Mouse (Mus musculus) intestine, embryonic 14.5 days (tissue): Measurements from ENCODE around the gene Zfp36. TPM values are rescaled to one million over a fixed set of nuclear protein-coding genes. Genes with fewer than 3 reads are reported as not detected.

Source experiments
- ATAC-seq: fragments of 200-750 bp; cut with Nextera tagmentation; replicated peaks from 2 replicates; pipeline ENCODE4 v1.8.0; 2017; ENCODE audit warnings: low read depth, moderate number of reproducible peaks, moderate TSS enrichment, moderate library complexity; ENCODE audit not compliant: low FRiP score, low TSS enrichment
- DNase-seq: peaks from one replicate; pipeline ENCODE4 v3.0.0-alpha.2; 2018; ENCODE audit warnings: low spot score
- H3K27ac ChIP-seq: fragments of 300-500 bp; sonication (generic); 2 replicates; pipeline ENCODE4 v1.5.1; 2014; ENCODE audit warnings: low read depth, mild to moderate bottlenecking, control low read depth
- H3K27me3 ChIP-seq: fragments of 300-500 bp; sonication (generic); replicated peaks from 2 replicates; pipeline ENCODE4 v1.6.1; 2014; ENCODE audit warnings: low read length, control low read depth; ENCODE audit not compliant: control insufficient read depth, insufficient read depth
- H3K36me3 ChIP-seq: fragments of 300-500 bp; sonication (generic); 2 replicates; pipeline ENCODE4 v1.6.1; 2014; ENCODE audit warnings: low read length, control low read depth; ENCODE audit not compliant: control insufficient read depth, insufficient read depth
- H3K4me1 ChIP-seq: fragments of 300-500 bp; sonication (generic); replicated peaks from 2 replicates; pipeline ENCODE4 v1.6.1; 2014; ENCODE audit warnings: low read length, control low read depth, mixed read lengths; ENCODE audit not compliant: control insufficient read depth, insufficient read depth
- H3K4me2 ChIP-seq: fragments of 300-500 bp; sonication (generic); 2 replicates; pipeline ENCODE4 v1.6.1; 2014; ENCODE audit warnings: low read length
- H3K4me3 ChIP-seq: fragments of 300-500 bp; sonication (generic); 2 replicates; pipeline ENCODE4 v1.5.1; 2014; ENCODE audit warnings: low read depth, low read length, control low read depth, mixed read lengths
- H3K9ac ChIP-seq: fragments of 300-500 bp; sonication (generic); 2 replicates; pipeline ENCODE4 v1.6.1; 2014; ENCODE audit warnings: mild to moderate bottlenecking, low read length
- H3K9me3 ChIP-seq: fragments of 300-500 bp; sonication (generic); 2 replicates; pipeline ENCODE4 v1.6.1; 2016; ENCODE audit warnings: low read length, control low read depth; ENCODE audit not compliant: control insufficient read depth
- WGBS: fragments of 180-500 bp; shearing (Covaris S2); extraction: QIAGEN DNeasy Blood & Tissue Kit; methylation state at CpG from one replicate; pipeline ENCODE4 v1.1.7; 2014; 5-methylcytosine and 5-hydroxymethylcytosine counted together
- polyA plus RNA-seq: library from polyadenylated mRNA; unstranded; fragments of >200 nt; fragmentation: Nextera tagmentation; extraction: Ambion mirVana; gene quantifications from 2 replicates; pipeline ENCODE4 v1.2.1, GENCODE M21; 2014

Gene Zfp36
- polyA plus RNA-seq, 1 experiment from 2014 or later = 21.9 TPM

DNA sequence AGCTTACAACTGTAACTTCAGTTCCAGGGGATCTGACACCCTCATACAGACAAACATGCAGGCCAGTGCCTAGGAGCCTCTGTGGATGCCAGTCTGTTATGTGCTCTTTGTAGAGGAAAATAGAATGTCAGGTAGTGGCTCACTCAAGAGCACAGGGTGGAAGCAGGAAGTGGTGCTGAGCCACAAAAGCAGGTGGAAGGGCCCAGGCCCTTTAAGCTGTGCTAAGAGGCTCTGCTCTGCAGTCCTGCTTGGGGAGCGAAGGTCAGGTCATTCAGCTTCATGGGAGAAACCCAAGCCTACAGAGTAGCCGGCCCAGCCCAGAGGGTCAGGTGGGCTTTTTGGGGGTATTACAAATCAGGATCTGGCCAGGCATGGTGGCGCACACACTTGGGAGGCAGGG is 24.8 kb downstream of the Zfp36 start:
- DNase-seq (no peak), ATAC-seq (no peak)
- Histone ChIP-seq H3K4me1 (peaks cover 24% of the 10 kb centered on the region), H3K27ac (no peak overlapping the region), H3K36me3 (peaks cover 50% of the 10 kb centered on the region), H3K9me3 (no peaks in the 10 kb centered on the region), H3K4me3 (no peak overlapping the region), H3K9ac (no peak overlapping the region), H3K27me3 (no peaks in the 10 kb centered on the region), H3K4me2 (no peak overlapping the region)
- 90% methylated on average over 3 of the region's 3 CpGs for WGBS

DNA sequence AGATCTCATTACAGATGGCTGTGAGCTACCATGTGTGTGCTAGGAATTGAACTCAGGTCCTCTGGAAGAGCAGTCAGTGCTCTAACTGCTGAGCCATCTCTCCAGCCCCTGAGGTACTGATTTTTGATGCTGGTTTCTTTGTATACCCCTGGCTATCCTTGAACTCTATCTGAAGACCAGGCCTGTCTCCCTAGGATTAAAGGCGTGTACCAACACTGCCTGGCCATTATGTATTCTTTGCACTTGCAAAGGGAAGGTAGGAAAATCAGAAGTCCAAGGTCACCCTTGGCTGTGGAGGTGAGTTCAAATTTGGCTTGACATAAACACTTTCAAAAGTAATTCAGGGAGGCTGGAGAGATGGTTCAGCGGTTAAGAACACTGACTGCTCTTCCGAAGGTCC is 25.5 kb downstream of the Zfp36 start:
- WGBS = 91% methylated on average over 3 of the region's 3 CpGs
- peaks cover 29% of the 10 kb centered on the region for H3K4me1 ChIP-seq
- H3K9ac ChIP-seq = no peak overlapping the region
- no peak overlapping the region for H3K4me2 ChIP-seq
- no peak for ATAC-seq
- peaks cover 44% of the 10 kb centered on the region for H3K36me3 ChIP-seq
- no peak overlapping the region for H3K4me3 ChIP-seq
- no peaks in the 10 kb centered on the region for H3K27me3 ChIP-seq
- no peak for DNase-seq
- no peaks in the 10 kb centered on the region for H3K9me3 ChIP-seq
- H3K27ac ChIP-seq = no peak overlapping the region

DNA sequence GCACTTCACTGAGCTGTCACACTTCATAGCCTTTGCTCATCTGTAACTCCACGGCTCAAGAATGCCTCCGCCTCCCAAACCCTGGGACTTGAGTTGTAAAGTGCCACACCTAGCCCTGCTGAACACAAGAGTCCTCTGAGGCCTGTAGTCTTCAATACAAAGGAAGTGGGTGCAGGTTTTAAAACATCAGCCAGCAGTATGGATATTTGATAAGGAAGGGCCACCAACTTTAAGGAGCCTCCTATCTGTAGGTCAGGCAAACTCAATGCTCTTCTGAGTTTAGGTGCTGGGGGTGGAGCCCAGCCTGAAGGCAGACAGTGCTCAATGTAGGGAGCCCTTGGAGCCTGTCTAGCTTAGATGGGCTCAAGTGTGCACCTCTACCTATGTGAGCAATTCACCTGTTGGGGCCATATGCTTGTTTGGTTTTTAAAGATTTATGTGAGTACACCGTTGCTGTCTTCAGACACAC is 25.9 kb downstream of the Zfp36 start:
- H3K4me1 ChIP-seq = peaks cover 31% of the 10 kb centered on the region
- H3K9ac ChIP-seq = no peak overlapping the region
- H3K4me2 ChIP-seq = no peak overlapping the region
- no peak overlapping the region for H3K4me3 ChIP-seq
- H3K36me3 ChIP-seq = peaks cover 40% of the 10 kb centered on the region
- ATAC-seq (no peak), DNase-seq (no peak)
- H3K9me3 ChIP-seq = no peaks in the 10 kb centered on the region
- 82% methylated on average over 3 of the region's 3 CpGs for WGBS
- no peak overlapping the region for H3K27ac ChIP-seq
- H3K27me3 ChIP-seq = no peaks in the 10 kb centered on the region

DNA sequence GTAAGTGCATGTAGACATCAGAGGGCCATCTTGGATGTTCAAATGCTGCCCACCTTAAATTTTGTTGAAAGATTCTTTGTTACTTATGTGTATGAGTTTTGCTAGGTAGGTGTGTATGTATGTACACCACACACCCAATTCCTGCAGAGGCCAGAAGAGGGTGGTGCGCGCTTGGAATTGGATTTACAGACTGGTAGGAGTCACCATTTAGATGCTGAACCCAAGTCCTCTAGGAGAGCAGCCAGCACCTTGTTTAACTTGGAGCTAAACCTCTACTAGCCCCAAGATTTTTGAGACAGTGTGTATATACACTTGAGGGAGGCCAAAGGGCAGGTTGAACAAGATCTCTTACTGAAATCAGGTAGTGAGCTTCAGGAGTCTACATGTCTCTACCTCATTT is 26.8 kb downstream of the Zfp36 start:
- Histone ChIP-seq H3K36me3 (peaks cover 33% of the 10 kb centered on the region), H3K27ac (no peak overlapping the region), H3K27me3 (no peaks in the 10 kb centered on the region), H3K4me1 (peaks cover 27% of the 10 kb centered on the region), H3K9me3 (no peaks in the 10 kb centered on the region), H3K9ac (no peak overlapping the region), H3K4me3 (no peak overlapping the region), H3K4me2 (no peak overlapping the region)
- no peak for DNase-seq
- no peak for ATAC-seq
- 89% methylated on average over 2 of the region's 2 CpGs for WGBS

DNA sequence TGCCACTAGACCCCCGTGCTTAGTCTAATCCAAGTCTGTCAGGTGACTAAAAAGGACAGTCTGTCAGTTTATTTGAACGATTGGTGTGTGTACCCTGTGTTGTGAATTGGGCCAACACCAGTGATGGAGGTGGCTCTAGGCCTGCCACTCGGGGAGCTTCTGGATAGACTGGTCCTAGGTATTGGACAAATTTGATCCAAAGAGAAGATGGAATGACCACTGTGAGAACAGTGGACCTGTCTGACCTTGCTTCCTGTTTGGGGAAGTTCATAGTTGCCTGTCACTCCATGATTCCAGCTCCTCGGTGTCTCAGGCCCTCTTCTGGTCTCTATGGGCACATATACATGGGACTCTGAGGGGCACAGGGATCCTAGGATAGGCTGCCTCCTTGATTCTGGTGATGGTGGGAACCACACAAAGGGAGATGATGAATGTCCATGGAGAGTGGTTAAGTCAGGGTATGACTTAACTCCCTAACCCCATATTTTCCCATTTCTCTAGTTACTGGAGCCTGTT is 28.3 kb downstream of the Zfp36 start:
- ATAC-seq = no peak
- peak overlapping the region; percentile 95 for H3K4me3 ChIP-seq
- no peaks in the 10 kb centered on the region for H3K27me3 ChIP-seq
- WGBS = 40% methylated on average over 4 of the region's 4 CpGs
- DNase-seq = no peak
- H3K9ac ChIP-seq = peak overlapping the region; percentile 99
- peaks cover 16% of the 10 kb centered on the region for H3K4me1 ChIP-seq
- H3K4me2 ChIP-seq = peak overlapping the region; percentile 96
- no peak overlapping the region for H3K27ac ChIP-seq
- H3K9me3 ChIP-seq = no peaks in the 10 kb centered on the region
- H3K36me3 ChIP-seq = peaks cover 33% of the 10 kb centered on the region

DNA sequence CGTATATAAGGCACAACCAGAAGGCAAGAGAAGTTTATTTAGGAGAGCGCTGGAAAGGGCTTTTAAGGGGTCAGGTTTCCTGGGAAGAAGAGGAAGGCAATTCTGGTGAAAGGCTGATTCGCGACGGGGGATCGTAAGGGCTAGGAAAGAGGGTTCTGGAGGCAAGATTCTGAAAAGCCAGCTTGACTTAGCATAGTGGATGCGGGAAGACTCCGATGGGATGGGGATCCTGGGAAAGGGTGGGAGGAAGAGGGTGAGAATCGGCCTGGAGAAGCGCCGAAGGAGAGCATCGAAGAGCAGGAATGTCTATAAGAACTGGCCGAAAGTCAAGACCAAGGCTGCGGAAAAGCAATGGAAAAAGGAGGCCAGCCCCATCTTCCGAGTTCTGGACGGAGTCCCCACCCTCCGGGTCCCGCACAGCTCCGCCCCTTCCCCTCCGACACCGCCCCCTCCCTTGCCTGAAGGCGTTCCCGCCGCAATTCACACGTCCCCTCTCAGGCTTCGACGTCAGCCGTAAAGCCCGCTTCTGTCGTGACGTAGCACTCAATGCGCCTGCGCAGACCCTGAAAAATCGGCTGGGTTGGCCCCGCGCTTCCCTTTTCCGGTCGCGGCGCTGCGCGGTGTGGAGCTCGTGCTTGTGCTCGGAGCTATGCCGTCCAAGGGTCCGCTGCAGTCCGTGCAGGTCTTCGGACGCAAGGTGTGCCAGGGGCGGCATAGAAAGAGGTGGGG is 29.7 kb downstream of the Zfp36 start, which contains the start of gene Rps16:
Gene Rps16 (plus strand): TSS at position 498 of the 729 bp plus-strand sequence.
- ATAC-seq = peak; percentile 90
- H3K4me1 ChIP-seq = peaks cover 14% of the 10 kb centered on the region

DNA sequence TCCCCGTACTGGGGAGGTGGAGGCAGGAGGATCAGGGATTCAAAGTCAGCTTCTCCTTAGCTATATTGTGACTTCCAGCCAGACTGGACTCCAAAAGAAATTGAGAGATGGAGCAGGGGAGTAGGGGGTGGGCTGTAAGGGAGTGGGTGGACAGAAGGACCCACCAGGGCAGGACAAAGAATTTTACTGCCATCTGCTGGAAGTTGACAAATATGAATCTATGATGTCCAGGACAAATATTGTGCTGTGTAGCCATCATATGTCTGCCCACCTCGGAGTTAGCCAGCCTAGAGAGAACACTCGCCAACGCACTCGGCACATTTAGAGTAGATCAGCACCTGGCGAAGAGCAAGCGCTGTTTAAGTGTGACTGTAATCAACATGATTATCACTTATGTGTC is 31.5 kb downstream of the Zfp36 start:
- Histone ChIP-seq H3K27me3 (no peaks in the 10 kb centered on the region), H3K9ac (no peak overlapping the region), H3K4me1 (peaks cover 14% of the 10 kb centered on the region), H3K27ac (no peak overlapping the region), H3K4me2 (no peak overlapping the region), H3K36me3 (peaks cover 23% of the 10 kb centered on the region), H3K9me3 (no peaks in the 10 kb centered on the region), H3K4me3 (no peak overlapping the region)
- no peak for DNase-seq
- ATAC-seq = no peak
- 91% methylated on average over 7 of the region's 7 CpGs for WGBS

More for the DNA sequence above, 29.7 kb downstream of the Zfp36 start, which contains the start of gene Rps16:
- peak within 1 kb of the TSS; percentile 96 for H3K4me2 ChIP-seq
- H3K9ac ChIP-seq = peak within 1 kb of the TSS; percentile 99
- under 1% methylated on average over 50 of the region's 50 CpGs for WGBS
- H3K27ac ChIP-seq = peak within 1 kb of the TSS; percentile 89
- peak; percentile 98 for DNase-seq
- no peaks in the 10 kb centered on the region for H3K9me3 ChIP-seq
- H3K4me3 ChIP-seq = peak within 1 kb of the TSS; percentile 95
- no peaks in the 10 kb centered on the region for H3K27me3 ChIP-seq
- peaks cover 33% of the 10 kb centered on the region for H3K36me3 ChIP-seq

DNA sequence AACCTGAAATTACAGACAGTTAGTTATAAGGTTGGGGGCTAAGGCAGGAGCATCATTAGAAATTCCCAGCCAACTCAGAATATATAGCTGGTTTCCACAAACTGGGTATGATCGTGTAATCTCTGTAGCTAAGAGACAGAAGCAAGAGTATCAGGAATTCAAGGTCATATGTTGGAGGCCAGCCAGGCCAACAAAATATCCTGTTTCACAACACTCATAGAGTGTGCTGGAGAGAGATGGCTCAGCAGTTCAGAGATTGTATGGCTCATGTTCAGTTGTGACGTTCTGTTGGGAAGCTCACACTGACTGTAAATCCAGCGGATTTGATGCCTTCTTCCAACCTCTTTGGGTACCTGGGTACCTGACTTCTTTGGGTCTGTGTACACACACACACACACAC is 32.3 kb downstream of the Zfp36 start:
- Histone ChIP-seq H3K27ac (no peak overlapping the region), H3K4me1 (peaks cover 14% of the 10 kb centered on the region), H3K36me3 (peaks cover 14% of the 10 kb centered on the region), H3K27me3 (no peaks in the 10 kb centered on the region), H3K9me3 (no peaks in the 10 kb centered on the region), H3K4me3 (no peak overlapping the region), H3K9ac (no peak overlapping the region), H3K4me2 (no peak overlapping the region)
- no peak for ATAC-seq
- WGBS = 67% methylated on average over 3 of the region's 3 CpGs
- DNase-seq = no peak

DNA sequence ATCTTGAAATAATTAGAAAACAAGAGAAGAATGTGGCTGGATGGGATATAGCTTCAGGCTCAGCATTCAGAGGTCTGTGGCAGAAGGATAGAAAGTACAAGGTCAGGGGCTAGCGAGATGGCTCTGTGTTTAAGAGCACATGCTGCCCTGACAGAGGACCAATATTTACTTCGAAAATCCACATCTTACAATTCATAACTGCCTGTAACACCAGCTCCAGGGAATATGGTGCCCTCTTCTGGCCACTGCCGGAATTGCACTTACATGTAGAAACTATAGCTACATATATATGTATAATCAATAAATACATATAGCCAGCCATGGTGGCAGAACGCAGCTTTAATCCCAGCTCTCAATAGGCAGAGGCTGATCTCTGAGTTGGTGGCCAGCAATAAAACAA is 35.4 kb downstream of the Zfp36 start:
- no peak overlapping the region for H3K9ac ChIP-seq
- no peak overlapping the region for H3K27ac ChIP-seq
- no peaks in the 10 kb centered on the region for H3K9me3 ChIP-seq
- H3K4me2 ChIP-seq = no peak overlapping the region
- ATAC-seq = no peak
- H3K36me3 ChIP-seq = no peaks in the 10 kb centered on the region
- peak; percentile 96 for DNase-seq
- peaks cover 12% of the 10 kb centered on the region for H3K4me1 ChIP-seq
- H3K4me3 ChIP-seq = no peak overlapping the region
- no peaks in the 10 kb centered on the region for H3K27me3 ChIP-seq
- WGBS = 3% methylated on average over 4 of the region's 4 CpGs
